Mouse (Mus musculus): Measurements from ENCODE around the gene Rnf151. TPM values are rescaled to one million over a fixed set of nuclear protein-coding genes. Genes with fewer than 3 reads are reported as not detected.

Gene Rnf151
- polyA plus RNA-seq (2014; fragmentation: Nextera tagmentation; extraction: Ambion mirVana), result not detected in 2 replicates

DNA sequence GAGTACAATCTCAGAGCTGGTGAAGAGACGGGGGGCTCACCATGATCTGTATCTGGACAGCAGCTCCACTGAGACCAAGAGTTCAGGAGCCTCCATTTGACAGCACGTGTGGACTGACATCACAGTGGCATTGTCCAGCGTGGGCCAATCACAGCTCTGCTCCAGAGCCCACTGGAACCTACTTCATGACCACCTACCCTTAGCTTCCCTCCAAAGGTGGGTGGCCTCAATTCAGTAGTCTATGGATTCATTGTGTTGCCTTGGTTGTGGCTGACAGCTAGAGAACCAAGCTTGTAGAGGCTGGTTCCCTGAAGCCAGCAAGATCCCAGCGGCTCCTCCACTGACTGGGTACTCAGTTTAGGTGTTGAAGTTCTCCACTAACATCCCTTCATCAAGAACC lies at the start of gene Rnf151, which contains the start of gene Rps2:
Gene Rnf151 (minus strand): TSS at position 121 of the 400 bp plus-strand sequence.
Gene Rps2 (plus strand): TSS at position 174 of the 400 bp plus-strand sequence.
- ATAC-seq (ENCODE audit: insufficient number of reproducible peaks, insufficient read depth, low FRiP score, low read depth), result no peak
- Histone ChIP-seq H3K9ac (ENCODE audit: low read length) (peak within 1 kb of the TSS; percentile 80), H3K4me1 (ENCODE audit: control insufficient read depth in 2 of 2, insufficient read depth in 2 of 2, low read length in 2 of 2) (peaks cover 4 to 22% of the 10 kb centered on the region in 2 experiments), H3K27ac (replicated peaks in 1 of 2; ENCODE audit: control insufficient read depth in 1 of 2, insufficient read depth in 1 of 2, low read depth in 2 of 2, low read length in 2 of 2) (no peak within 1 kb of the TSS), H3K4me2 (ENCODE audit: low read length) (peak within 1 kb of the TSS; percentile 70), H3K36me3 (ENCODE audit: control insufficient read depth, insufficient read depth, low read length) (peaks cover 40% of the 10 kb centered on the region), H3K4me3 (ENCODE audit: control insufficient read depth in 1 of 2, insufficient read depth in 1 of 2, low read depth in 1 of 2, low read length in 2 of 2) (peak within 1 kb of the TSS; percentile 57 to 79; a peak in 2 of 4 replicates), H3K27me3 (ENCODE audit: control insufficient read depth, insufficient read depth, low read length) (no peaks in the 10 kb centered on the region), H3K9me3 (ENCODE audit: control insufficient read depth, low read length) (no peaks in the 10 kb centered on the region)
- WGBS, result 79% methylated on average over 4 of the region's 4 CpGs

- Histone ChIP-seq H3K36me3 (ENCODE audit: control insufficient read depth, insufficient read depth, low read length) (no peaks in the 10 kb centered on the region), H3K4me2 (ENCODE audit: low read length) (no peak overlapping the region), H3K4me1 (ENCODE audit: control insufficient read depth in 2 of 2, insufficient read depth in 2 of 2, low read length in 2 of 2) (peaks cover 13 to 16% of the 10 kb centered on the region in 2 experiments), H3K4me3 (ENCODE audit: control insufficient read depth in 1 of 2, insufficient read depth in 1 of 2, low read depth in 1 of 2, low read length in 2 of 2) (no peak overlapping the region), H3K9me3 (ENCODE audit: control insufficient read depth, low read length) (no peaks in the 10 kb centered on the region), H3K27me3 (ENCODE audit: control insufficient read depth, insufficient read depth, low read length) (no peaks in the 10 kb centered on the region), H3K9ac (ENCODE audit: low read length) (no peak overlapping the region; the same call in 1 of the 2 replicates), H3K27ac (replicated peaks in 1 of 2; ENCODE audit: control insufficient read depth in 1 of 2, insufficient read depth in 1 of 2, low read depth in 2 of 2, low read length in 2 of 2) (no peak overlapping the region)
- no peak for ATAC-seq (ENCODE audit: insufficient number of reproducible peaks, insufficient read depth, low FRiP score, low read depth)
- 23% methylated on average over 12 of the region's 12 CpGs for WGBS
Observed at GRCm38 (mm10) chr17:24766266-24766875, 48.5 kb upstream of the Rnf151 start.

DNA sequence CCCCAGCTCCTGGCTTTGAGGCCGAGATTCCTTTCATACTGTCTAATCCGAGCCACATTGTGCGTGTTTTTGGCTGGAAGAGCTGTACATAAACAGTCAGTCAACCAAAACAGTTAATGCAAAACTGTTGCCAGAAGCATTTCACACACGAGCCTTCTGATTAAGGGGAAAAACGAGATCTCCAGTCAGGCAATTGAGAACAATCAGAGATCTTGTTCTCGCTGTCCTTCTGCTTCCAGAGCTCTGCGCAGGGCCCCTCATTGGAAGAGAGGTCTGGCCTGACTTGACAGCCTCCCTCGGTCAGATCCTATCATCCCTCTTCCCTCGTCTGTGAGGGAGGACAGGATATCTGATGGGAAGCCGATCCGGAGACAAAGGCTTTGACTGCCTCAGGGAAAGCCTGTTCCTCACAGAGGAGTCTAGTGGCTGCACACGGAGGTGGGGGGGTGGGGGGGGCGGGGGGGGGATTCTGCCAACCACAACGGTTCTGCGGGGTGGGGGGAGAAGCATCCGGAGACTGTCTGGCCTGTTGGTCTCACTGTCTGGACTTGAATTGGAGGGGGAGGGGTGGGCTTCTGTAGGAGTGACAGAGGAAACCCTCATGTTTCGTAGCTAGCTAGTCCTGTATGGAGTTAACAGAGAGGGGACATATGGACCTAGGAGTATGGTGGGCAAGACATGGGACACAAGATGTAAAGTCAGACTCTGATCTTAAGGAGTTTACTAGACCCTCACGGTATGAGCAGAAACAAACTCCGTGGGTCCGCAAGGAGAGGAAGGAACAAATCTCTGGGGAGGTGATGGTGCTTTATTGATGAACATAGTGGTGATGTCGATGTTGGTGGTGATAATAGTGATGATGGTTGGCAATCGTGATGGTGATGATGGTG lies 47.4 kb upstream of the Rnf151 start:
- Histone ChIP-seq H3K27me3 (ENCODE audit: control insufficient read depth, insufficient read depth, low read length) (no peaks in the 10 kb centered on the region), H3K27ac (replicated peaks in 1 of 2; ENCODE audit: control insufficient read depth in 1 of 2, insufficient read depth in 1 of 2, low read depth in 2 of 2, low read length in 2 of 2) (no peak overlapping the region), H3K36me3 (ENCODE audit: control insufficient read depth, insufficient read depth, low read length) (no peaks in the 10 kb centered on the region), H3K9me3 (ENCODE audit: control insufficient read depth, low read length) (no peaks in the 10 kb centered on the region), H3K9ac (ENCODE audit: low read length) (no peak overlapping the region), H3K4me1 (ENCODE audit: control insufficient read depth in 2 of 2, insufficient read depth in 2 of 2, low read length in 2 of 2) (peaks cover 13 to 16% of the 10 kb centered on the region in 2 experiments), H3K4me3 (ENCODE audit: control insufficient read depth in 1 of 2, insufficient read depth in 1 of 2, low read depth in 1 of 2, low read length in 2 of 2) (no peak overlapping the region), H3K4me2 (ENCODE audit: low read length) (no peak overlapping the region)
- WGBS, result 35% methylated on average over 22 of the region's 22 CpGs
- ATAC-seq (ENCODE audit: insufficient number of reproducible peaks, insufficient read depth, low FRiP score, low read depth), result no peak

DNA sequence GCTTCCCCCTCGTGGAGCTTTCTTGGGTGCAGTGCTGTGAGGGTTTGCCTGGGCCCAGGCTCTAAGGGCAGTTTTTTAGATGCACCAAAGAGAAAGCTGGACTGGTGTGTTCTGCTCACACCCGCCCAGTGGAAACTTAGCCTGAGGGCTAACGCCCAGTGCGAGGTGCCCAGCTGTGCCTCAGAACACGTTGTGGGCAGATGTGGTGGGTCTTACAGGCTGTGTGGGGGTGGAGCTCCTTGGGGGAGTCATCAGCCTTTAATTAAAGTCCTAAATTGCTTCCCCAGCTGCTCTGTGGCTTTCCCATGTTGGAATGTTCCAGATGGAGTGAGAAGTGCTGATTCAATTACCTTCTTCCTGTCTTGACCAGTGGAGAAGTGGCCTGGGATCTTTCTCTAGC lies 43.3 kb upstream of the Rnf151 start:
- Histone ChIP-seq H3K4me2 (ENCODE audit: low read length) (no peak overlapping the region), H3K27ac (replicated peaks in 1 of 2; ENCODE audit: control insufficient read depth in 1 of 2, insufficient read depth in 1 of 2, low read depth in 2 of 2, low read length in 2 of 2) (no peak overlapping the region), H3K4me1 (ENCODE audit: control insufficient read depth in 2 of 2, insufficient read depth in 2 of 2, low read length in 2 of 2) (peaks cover 9 to 11% of the 10 kb centered on the region in 2 experiments; a peak in 3 of 4 replicates), H3K27me3 (ENCODE audit: control insufficient read depth, insufficient read depth, low read length) (peaks cover 5% of the 10 kb centered on the region; the same call in 1 of the 2 replicates), H3K36me3 (ENCODE audit: control insufficient read depth, insufficient read depth, low read length) (no peaks in the 10 kb centered on the region), H3K9me3 (ENCODE audit: control insufficient read depth, low read length) (no peaks in the 10 kb centered on the region), H3K9ac (ENCODE audit: low read length) (no peak overlapping the region), H3K4me3 (ENCODE audit: control insufficient read depth in 1 of 2, insufficient read depth in 1 of 2, low read depth in 1 of 2, low read length in 2 of 2) (no peak overlapping the region)
- WGBS, result 57% methylated on average over 5 of the region's 5 CpGs
- ATAC-seq (ENCODE audit: insufficient number of reproducible peaks, insufficient read depth, low FRiP score, low read depth), result no peak

DNA sequence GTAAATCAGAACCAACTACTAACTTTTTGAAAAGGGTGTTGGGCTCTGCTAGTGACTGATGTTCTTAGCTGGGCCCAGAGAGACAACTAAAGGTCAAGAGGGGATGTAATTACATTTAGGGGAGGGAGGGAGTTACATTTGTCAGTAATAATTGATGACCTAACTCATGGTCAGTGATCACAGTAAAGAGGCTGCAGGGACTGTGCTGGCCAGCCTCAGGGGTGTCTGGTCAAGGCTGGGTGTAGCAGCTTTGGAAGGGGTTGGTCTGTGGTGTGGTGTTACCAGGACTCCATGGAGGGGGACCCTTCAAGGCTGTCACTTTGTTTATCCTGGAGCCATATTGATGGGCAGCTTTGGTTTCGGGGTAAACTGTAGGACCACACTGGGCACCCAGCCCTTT lies 39.5 kb upstream of the Rnf151 start:
- no peak overlapping the region for H3K4me2 ChIP-seq (ENCODE audit: low read length)
- ATAC-seq (ENCODE audit: insufficient number of reproducible peaks, insufficient read depth, low FRiP score, low read depth), result no peak
- peaks cover 6 to 10% of the 10 kb centered on the region in 2 experiments; a peak in 3 of 4 replicates for H3K4me1 ChIP-seq (ENCODE audit: control insufficient read depth in 2 of 2, insufficient read depth in 2 of 2, low read length in 2 of 2)
- no peak overlapping the region for H3K27ac ChIP-seq (replicated peaks in 1 of 2; ENCODE audit: control insufficient read depth in 1 of 2, insufficient read depth in 1 of 2, low read depth in 2 of 2, low read length in 2 of 2)
- H3K36me3 ChIP-seq (ENCODE audit: control insufficient read depth, insufficient read depth, low read length), result no peaks in the 10 kb centered on the region
- H3K27me3 ChIP-seq (ENCODE audit: control insufficient read depth, insufficient read depth, low read length), result peaks cover 42% of the 10 kb centered on the region
- no peak overlapping the region for H3K4me3 ChIP-seq (ENCODE audit: control insufficient read depth in 1 of 2, insufficient read depth in 1 of 2, low read depth in 1 of 2, low read length in 2 of 2)
- H3K9me3 ChIP-seq (ENCODE audit: control insufficient read depth, low read length), result no peaks in the 10 kb centered on the region
- no peak overlapping the region for H3K9ac ChIP-seq (ENCODE audit: low read length)
- 88% methylated on average over 1 of the region's 1 CpGs for WGBS

- Histone ChIP-seq H3K4me2 (ENCODE audit: low read length) (peak within 1 kb of the TSS; percentile 97), H3K9ac (ENCODE audit: low read length) (peak within 1 kb of the TSS; percentile 61), H3K27ac (replicated peaks in 1 of 2; ENCODE audit: control insufficient read depth in 1 of 2, insufficient read depth in 1 of 2, low read depth in 2 of 2, low read length in 2 of 2) (no peak within 1 kb of the TSS), H3K4me1 (ENCODE audit: control insufficient read depth in 2 of 2, insufficient read depth in 2 of 2, low read length in 2 of 2) (peaks cover 3 to 12% of the 10 kb centered on the region in 2 experiments; a peak in 3 of 4 replicates), H3K9me3 (ENCODE audit: control insufficient read depth, low read length) (no peaks in the 10 kb centered on the region), H3K4me3 (ENCODE audit: control insufficient read depth in 1 of 2, insufficient read depth in 1 of 2, low read depth in 1 of 2, low read length in 2 of 2) (peak within 1 kb of the TSS; percentile 54 to 55), H3K36me3 (ENCODE audit: control insufficient read depth, insufficient read depth, low read length) (no peaks in the 10 kb centered on the region), H3K27me3 (ENCODE audit: control insufficient read depth, insufficient read depth, low read length) (peaks cover 64% of the 10 kb centered on the region)
- WGBS, result under 1% methylated on average over 69 of the region's 82 CpGs
- ATAC-seq (ENCODE audit: insufficient number of reproducible peaks, insufficient read depth, low FRiP score, low read depth), result peak; percentile 74
Observed at GRCm38 (mm10) chr17:24752415-24753394, 34.8 kb upstream of the Rnf151 start, which contains the start of gene Hs3st6. Gene Hs3st6, plus strand, starts transcription at chr17:24752988.

DNA sequence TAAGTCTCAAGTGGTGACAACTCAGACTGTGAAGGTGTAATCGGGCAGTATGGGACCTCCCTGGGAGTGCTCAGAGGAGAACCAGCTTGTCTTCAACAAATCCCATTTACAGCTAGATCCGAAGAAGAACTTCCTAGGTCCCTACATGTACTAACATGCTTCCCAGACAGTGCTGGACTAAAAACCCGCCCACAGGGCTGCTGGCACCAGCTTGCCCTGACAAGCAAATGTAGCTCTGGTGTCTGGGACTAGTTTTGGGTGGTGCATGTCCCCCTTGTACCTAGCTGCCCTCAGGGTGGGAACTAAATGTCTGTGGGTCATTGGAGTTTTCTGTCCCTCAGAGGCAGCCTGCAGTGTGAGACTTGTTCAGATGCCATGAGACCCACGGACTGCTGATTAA lies 33.7 kb upstream of the Rnf151 start:
- Histone ChIP-seq H3K27me3 (ENCODE audit: control insufficient read depth, insufficient read depth, low read length) (peaks cover 64% of the 10 kb centered on the region), H3K4me3 (ENCODE audit: control insufficient read depth in 1 of 2, insufficient read depth in 1 of 2, low read depth in 1 of 2, low read length in 2 of 2) (no peak overlapping the region), H3K9me3 (ENCODE audit: control insufficient read depth, low read length) (no peaks in the 10 kb centered on the region), H3K4me2 (ENCODE audit: low read length) (no peak overlapping the region), H3K9ac (ENCODE audit: low read length) (no peak overlapping the region), H3K27ac (replicated peaks in 1 of 2; ENCODE audit: control insufficient read depth in 1 of 2, insufficient read depth in 1 of 2, low read depth in 2 of 2, low read length in 2 of 2) (no peak overlapping the region), H3K36me3 (ENCODE audit: control insufficient read depth, insufficient read depth, low read length) (no peaks in the 10 kb centered on the region), H3K4me1 (ENCODE audit: control insufficient read depth in 2 of 2, insufficient read depth in 2 of 2, low read length in 2 of 2) (peaks cover 3 to 12% of the 10 kb centered on the region in 2 experiments; a peak in 3 of 4 replicates)
- WGBS, result 12% methylated on average over 4 of the region's 4 CpGs
- no peak for ATAC-seq (ENCODE audit: insufficient number of reproducible peaks, insufficient read depth, low FRiP score, low read depth)

All from heart, embryonic 14.5 days (tissue).